Mouse (Mus musculus): ENCODE measurements around the gene Vwa8.

DNA sequence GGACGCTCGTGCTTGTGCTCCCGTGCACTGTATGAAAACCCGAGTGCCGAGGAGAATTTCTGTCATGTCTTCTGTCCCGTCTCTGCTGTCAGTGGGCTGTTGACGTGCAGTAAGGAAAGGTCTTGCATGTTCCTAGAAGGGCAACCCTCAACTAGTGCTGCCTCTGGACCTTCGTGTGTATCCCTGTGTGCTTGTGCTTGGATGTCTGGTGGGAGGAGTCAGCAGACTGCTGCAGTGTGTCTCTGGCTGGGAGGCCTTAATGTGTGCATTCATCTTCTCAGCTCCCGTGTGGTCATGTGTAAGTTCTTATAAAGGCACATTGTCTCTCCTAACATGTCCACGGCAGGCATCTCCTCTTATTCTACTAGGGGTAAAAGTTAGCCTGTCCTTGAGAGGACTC lies 32.7 kb downstream of the Vwa8 start:
- TF ChIP-seq CTCF (IDR thresholded peaks at IDR 0.05) (no peak), EP300 (IDR thresholded peaks at IDR 0.05) (no peak)
